Mouse (Mus musculus) erythroblast, embryonic 14.5 days (primary cell): ENCODE data around the gene Atad5. TPM values are rescaled to one million over a fixed set of nuclear protein-coding genes. Genes with fewer than 3 reads are reported as not detected.

Experiments used
- H3K27me3 ChIP-seq: 2 replicates; pipeline ENCODE4 v1.6.1; 2012; ENCODE audit warnings: inconsistent platforms; ENCODE audit not compliant: control insufficient read depth
- H3K36me3 ChIP-seq: 2 replicates; pipeline ENCODE4 v1.6.1; 2012; ENCODE audit warnings: mild to moderate bottlenecking, inconsistent platforms; ENCODE audit not compliant: control insufficient read depth
- H3K4me1 ChIP-seq: 2 replicates; pipeline ENCODE4 v1.6.1; 2012; ENCODE audit warnings: inconsistent platforms; ENCODE audit not compliant: control insufficient read depth
- H3K4me3 ChIP-seq: replicated peaks from 2 replicates; pipeline ENCODE3; 2012; ENCODE audit warnings: moderate library complexity, mild to moderate bottlenecking, inconsistent platforms
- H3K9me3 ChIP-seq: 2 replicates; pipeline ENCODE4 v1.6.1; 2012; ENCODE audit warnings: low read length, inconsistent platforms, mixed read lengths; ENCODE audit not compliant: control insufficient read depth
- GATA1 ChIP-seq: IDR thresholded peaks from 2 replicates; pipeline ENCODE4 v1.6.1; 2012; ENCODE audit warnings: low read length, inconsistent platforms, mixed read lengths
- TAL1 ChIP-seq: IDR thresholded peaks from 3 replicates; pipeline ENCODE4 v1.6.1; 2012; ENCODE audit warnings: low read length, inconsistent platforms, mixed read lengths
- polyA plus RNA-seq: library from polyadenylated mRNA; stranded (reverse); fragments of >175 nt; gene quantifications from 2 replicates; pipeline ENCODE4 v1.2.3, GENCODE M21; 2012

The Atad5 gene
- polyA plus RNA-seq, 1 experiment, result 0.47 TPM

- Histone ChIP-seq H3K36me3 (no peaks in the 10 kb centered on the region; the same call in 1 of the 2 replicates), H3K9me3 (peaks cover 5% of the 10 kb centered on the region; the same call in 1 of the 2 replicates), H3K4me1 (peaks cover 19% of the 10 kb centered on the region), H3K4me3 (no peak overlapping the region), H3K27me3 (peaks cover 46% of the 10 kb centered on the region)
- TF ChIP-seq GATA1 (no peak), TAL1 (no peak)
Observed at GRCm38 (mm10) chr11:80152376-80152775, 63.2 kb downstream of the Atad5 start.

- peaks cover 51% of the 10 kb centered on the region for H3K27me3 ChIP-seq
- TF ChIP-seq TAL1 (no peak), GATA1 (0 out of 2 replicates have a peak, but pooled peaks have one; percentile 12)
- H3K9me3 ChIP-seq, result peaks cover 5% of the 10 kb centered on the region; the same call in 1 of the 2 replicates
- no peaks in the 10 kb centered on the region; the same call in 1 of the 2 replicates for H3K36me3 ChIP-seq
- peak within 1 kb of the TSS; percentile 68 for H3K4me3 ChIP-seq
- peaks cover 16% of the 10 kb centered on the region for H3K4me1 ChIP-seq
Observed at GRCm38 (mm10) chr11:80153857-80154495, 64.8 kb downstream of the Atad5 start, which contains the start of gene Adap2. Gene Adap2, plus strand, starts transcription at chr11:80154105.

GRCm38 (mm10) chr11:80154501-80154900, 65.3 kb downstream of the Atad5 start:
- Histone ChIP-seq H3K36me3 (no peaks in the 10 kb centered on the region; the same call in 1 of the 2 replicates), H3K27me3 (peaks cover 51% of the 10 kb centered on the region), H3K9me3 (peaks cover 5% of the 10 kb centered on the region; the same call in 1 of the 2 replicates), H3K4me1 (peaks cover 16% of the 10 kb centered on the region), H3K4me3 (peak overlapping the region; percentile 68)
- TF ChIP-seq TAL1 (no peak), GATA1 (no peak)

- peaks cover 5% of the 10 kb centered on the region; the same call in 1 of the 2 replicates for H3K9me3 ChIP-seq
- H3K4me1 ChIP-seq, result peaks cover 16% of the 10 kb centered on the region
- H3K27me3 ChIP-seq, result peaks cover 51% of the 10 kb centered on the region
- H3K36me3 ChIP-seq, result no peaks in the 10 kb centered on the region; the same call in 1 of the 2 replicates
- no peak overlapping the region for H3K4me3 ChIP-seq
- TF ChIP-seq TAL1, result no peak
- no peak for TF ChIP-seq GATA1
Observed at GRCm38 (mm10) chr11:80155541-80155940, 66.3 kb downstream of the Atad5 start.

- peaks cover 51% of the 10 kb centered on the region for H3K27me3 ChIP-seq
- peaks cover 5% of the 10 kb centered on the region; the same call in 1 of the 2 replicates for H3K9me3 ChIP-seq
- H3K4me1 ChIP-seq, result peaks cover 16% of the 10 kb centered on the region
- TF ChIP-seq GATA1 (no peak), TAL1 (no peak)
- H3K36me3 ChIP-seq, result no peaks in the 10 kb centered on the region; the same call in 1 of the 2 replicates
- no peak overlapping the region for H3K4me3 ChIP-seq
Observed at GRCm38 (mm10) chr11:80155961-80156360, 66.8 kb downstream of the Atad5 start.

GRCm38 (mm10) chr11:80156841-80157240, 67.6 kb downstream of the Atad5 start:
- H3K27me3 ChIP-seq, result peaks cover 50% of the 10 kb centered on the region

GRCm38 (mm10) chr11:80159018-80159417, 69.8 kb downstream of the Atad5 start:
- Histone ChIP-seq H3K9me3 (peaks cover 5% of the 10 kb centered on the region; the same call in 1 of the 2 replicates), H3K27me3 (peaks cover 34% of the 10 kb centered on the region)

More at GRCm38 (mm10) chr11:80156841-80157240, 67.6 kb downstream of the Atad5 start:
- TF ChIP-seq TAL1 (no peak), GATA1 (no peak)
- Histone ChIP-seq H3K9me3 (peaks cover 5% of the 10 kb centered on the region; the same call in 1 of the 2 replicates), H3K4me1 (peaks cover 16% of the 10 kb centered on the region), H3K36me3 (no peaks in the 10 kb centered on the region; the same call in 1 of the 2 replicates), H3K4me3 (no peak overlapping the region)

GRCm38 (mm10) chr11:80161041-80161440, 71.8 kb downstream of the Atad5 start:
- Histone ChIP-seq H3K36me3 (no peaks in the 10 kb centered on the region; the same call in 1 of the 2 replicates), H3K4me3 (no peak overlapping the region), H3K27me3 (peaks cover 13% of the 10 kb centered on the region), H3K9me3 (no peaks in the 10 kb centered on the region), H3K4me1 (no peaks in the 10 kb centered on the region)
- TF ChIP-seq TAL1 (no peak), GATA1 (no peak)

More at GRCm38 (mm10) chr11:80159018-80159417, 69.8 kb downstream of the Atad5 start:
- Histone ChIP-seq H3K4me3 (no peak overlapping the region), H3K36me3 (no peaks in the 10 kb centered on the region; the same call in 1 of the 2 replicates), H3K4me1 (peaks cover 9% of the 10 kb centered on the region)
- TF ChIP-seq TAL1 (no peak), GATA1 (no peak)
